Mouse (Mus musculus): ENCODE measurements around the gene Bace1. TPM values are rescaled to one million over a fixed set of nuclear protein-coding genes. Genes with fewer than 3 reads are reported as not detected.
A peak's percentile ranks its signal among the peaks of the same experiment; 100 is the strongest.

Bace1 gene
- total RNA-seq (2017), result 0.70 and 0.86 TPM in 2 replicates

DNA sequence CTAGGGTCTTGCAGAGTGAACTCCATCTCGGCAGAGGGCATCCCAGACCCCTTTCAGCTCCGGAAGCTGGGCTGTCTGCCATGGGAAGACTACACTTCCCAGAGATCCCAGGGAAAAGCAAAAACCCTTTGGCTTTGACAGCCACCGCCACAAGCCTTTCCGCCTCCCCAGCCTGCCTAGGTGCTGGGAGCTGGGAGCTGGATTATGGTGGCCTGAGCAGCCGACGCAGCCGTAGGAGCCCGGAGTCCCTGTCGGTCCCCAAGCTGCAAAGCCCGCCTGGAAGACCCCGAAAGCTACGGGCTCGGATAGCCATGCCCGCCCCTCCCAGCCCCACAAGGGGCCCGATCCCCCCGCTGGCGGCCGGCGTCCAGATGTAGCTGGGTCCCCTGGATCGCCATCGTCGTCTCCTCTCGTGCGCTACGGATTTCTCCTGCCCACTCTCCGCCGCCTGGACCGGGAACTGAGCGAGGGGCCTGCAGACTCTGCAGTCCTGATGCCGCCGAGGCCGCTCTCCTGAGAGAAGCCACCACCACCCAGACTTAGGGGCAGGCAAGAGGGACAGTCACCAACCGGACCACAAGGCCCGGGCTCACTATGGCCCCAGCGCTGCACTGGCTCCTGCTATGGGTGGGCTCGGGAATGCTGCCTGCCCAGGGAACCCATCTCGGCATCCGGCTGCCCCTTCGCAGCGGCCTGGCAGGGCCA is at the start of gene Bace1:
Bace1 (plus strand) TSS at position 147 of the 705 bp plus-strand sequence.
- no peak; the same call in 1 of the 2 replicates for ATAC-seq (ENCODE audit: extremely low read depth, insufficient number of reproducible peaks, low FRiP score, poor library complexity, severe bottlenecking)

DNA sequence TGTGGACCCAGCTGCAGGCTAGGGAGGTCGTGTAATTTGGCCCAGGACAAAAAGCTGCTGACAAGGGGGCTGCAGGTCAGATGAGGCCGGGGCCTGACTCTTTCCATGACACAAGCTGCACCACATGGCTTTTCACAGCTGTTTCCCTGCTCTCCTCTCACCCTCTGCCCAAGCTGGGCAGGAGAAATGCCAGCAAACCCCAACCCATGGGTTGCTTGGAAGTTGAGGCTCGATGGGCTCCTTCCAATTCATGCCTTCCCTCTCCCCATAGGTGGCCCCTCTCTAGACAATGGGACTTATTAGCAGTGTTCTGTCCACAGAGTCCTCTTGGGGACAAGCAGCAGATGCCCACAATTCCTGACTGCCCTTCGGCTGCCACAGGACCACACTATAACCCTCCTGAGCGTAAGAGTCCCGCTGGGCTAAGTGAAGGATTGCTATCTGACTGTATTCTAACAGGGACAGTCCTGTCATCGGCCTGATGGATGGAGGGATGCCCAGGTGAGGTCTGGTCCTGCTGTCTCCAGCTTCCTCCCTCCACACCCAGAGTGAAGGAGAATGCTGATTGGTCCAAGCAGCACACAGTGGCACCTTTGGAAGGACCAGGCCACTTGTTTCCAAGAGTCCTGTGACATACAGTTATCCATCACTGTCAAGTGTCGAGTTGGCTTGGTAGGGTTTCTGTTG is 46.8 kb upstream of the Bace1 start:
- ATAC-seq (ENCODE audit: extremely low read depth, insufficient number of reproducible peaks, low FRiP score, poor library complexity, severe bottlenecking), result no peak

DNA sequence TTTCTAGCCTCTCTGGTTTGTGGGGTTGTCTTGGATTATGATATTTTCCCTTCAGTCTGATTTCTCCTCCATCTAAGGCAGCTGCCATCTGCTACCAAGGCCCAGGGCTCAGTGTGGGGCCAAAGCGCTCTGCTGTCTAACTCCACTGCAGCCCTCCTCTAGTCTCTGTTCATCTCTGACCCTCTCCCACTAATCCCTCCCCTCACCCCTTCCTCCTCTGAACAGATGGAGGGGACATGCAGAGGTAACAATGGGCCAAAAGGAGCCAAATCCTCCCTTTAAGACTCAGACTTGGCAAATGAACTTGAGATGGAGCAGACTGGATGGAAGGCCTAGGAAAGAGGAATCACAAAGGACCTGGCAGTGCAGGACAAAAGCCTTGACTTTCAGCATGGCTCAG is 46.1 kb upstream of the Bace1 start:
- no peak for ATAC-seq (ENCODE audit: extremely low read depth, insufficient number of reproducible peaks, low FRiP score, poor library complexity, severe bottlenecking)

DNA sequence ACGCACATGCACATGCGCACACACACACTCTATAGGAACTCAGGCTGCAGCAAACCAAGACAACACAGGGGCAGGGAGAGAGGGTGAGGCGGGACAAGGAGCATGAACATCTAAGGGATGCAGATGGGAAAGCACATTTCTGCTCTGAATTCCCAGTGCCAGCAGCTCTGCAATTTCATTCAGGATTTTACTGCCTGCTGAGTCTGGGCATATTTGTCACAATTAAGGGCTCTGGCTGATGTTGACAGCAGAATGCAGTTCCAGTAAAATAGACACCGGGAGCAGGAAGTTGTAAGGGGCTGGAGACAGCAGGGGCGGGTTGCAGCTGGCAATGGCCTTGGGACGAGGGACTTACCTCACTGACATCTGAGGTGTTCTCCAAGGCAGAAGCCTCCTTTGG is 44.7 kb upstream of the Bace1 start:
- no peak for ATAC-seq (ENCODE audit: extremely low read depth, insufficient number of reproducible peaks, low FRiP score, poor library complexity, severe bottlenecking)

DNA sequence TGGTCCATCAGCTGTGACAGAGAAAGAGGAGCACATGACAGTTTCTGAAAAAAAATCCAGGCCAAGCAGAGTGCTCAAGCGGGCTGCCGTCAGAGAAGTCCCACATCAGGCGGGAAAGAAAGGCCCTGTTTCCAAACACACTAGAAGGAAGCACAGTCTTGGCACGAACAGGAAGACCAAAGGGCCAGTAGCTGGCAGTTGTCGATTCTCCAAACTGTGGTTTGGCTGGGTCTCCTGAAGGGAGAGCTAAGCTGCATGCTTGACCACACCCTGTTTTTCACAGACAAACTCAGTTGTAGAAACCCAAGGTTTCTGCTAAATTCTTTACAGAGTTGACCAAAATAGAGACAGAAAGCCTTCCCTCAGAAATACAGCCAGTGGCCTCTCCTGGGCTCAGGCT is 42.7 kb upstream of the Bace1 start:
- no peak for ATAC-seq (ENCODE audit: extremely low read depth, insufficient number of reproducible peaks, low FRiP score, poor library complexity, severe bottlenecking)

DNA sequence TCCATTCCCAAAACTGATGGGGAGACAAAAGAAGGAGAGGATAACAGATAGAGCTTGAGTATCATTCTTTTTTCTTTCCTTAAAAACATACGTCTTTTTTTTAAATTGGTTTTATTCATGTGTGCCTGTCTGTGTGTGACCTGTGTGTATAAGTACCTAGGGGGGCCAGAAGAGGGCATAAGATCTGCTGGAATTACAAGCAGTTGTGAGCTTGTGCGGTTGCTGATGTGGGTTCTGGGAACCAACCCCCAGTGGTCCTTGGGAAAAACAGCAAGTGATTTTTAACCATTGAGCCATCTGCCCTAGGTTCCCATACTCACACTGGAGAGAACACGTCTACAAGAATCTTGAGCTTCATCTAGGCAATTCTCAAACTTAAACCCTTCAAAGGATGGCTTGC is 41.1 kb upstream of the Bace1 start:
- ATAC-seq (ENCODE audit: extremely low read depth, insufficient number of reproducible peaks, low FRiP score, poor library complexity, severe bottlenecking), result no peak

DNA sequence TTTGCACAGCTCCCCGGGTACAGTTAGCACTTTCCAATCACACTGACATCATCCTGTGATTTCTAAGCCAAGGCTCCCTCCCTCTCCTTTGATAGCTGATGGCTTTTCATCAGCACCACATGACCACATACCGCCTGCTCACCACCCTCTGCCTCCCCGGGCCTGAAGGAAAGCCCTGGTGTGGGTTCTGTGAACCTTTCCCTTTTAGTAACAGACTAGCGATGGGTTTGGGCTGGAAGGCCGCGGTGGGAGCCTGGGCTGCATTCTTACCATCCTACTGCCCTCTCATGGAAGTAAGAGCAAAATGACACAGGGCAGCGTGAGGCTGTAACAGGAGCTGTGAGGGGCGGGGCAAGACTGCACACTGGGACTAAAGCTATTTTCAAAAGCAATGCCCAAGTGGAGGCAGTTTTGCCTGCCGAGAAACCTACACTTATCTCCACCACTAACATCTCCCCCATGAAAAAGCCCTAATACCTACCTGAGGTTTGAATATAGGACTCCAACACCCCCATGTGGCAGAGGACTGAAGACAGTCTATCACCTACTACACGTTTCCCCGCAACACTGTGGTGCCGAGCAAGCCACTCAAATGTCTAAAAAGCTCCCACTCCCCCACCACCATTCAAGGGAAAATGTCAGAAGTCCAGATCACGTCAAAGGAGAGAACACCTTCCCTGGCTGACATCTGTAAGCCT is 39.8 kb upstream of the Bace1 start:
- ATAC-seq (ENCODE audit: extremely low read depth, insufficient number of reproducible peaks, low FRiP score, poor library complexity, severe bottlenecking), result no peak

DNA sequence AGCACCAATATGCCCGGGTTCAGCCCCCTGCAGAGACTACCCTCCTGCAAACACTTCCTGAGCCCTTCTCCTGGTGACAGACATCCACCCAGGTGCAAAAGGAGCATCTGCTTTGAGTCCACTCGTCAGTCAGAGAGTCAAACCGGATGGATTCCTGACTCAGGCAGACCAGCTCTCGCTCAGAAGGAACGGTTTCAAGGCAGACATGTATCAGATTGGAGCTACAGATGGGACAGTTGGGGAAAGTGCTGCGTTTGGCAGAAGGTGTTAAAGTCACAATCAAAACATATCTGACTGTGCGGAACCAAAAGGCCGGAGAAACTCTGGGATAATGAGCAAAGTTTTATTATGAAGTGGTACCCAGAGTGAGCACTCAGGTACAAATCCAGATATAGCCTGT is 39.0 kb upstream of the Bace1 start:
- ATAC-seq (ENCODE audit: extremely low read depth, insufficient number of reproducible peaks, low FRiP score, poor library complexity, severe bottlenecking), result no peak

DNA sequence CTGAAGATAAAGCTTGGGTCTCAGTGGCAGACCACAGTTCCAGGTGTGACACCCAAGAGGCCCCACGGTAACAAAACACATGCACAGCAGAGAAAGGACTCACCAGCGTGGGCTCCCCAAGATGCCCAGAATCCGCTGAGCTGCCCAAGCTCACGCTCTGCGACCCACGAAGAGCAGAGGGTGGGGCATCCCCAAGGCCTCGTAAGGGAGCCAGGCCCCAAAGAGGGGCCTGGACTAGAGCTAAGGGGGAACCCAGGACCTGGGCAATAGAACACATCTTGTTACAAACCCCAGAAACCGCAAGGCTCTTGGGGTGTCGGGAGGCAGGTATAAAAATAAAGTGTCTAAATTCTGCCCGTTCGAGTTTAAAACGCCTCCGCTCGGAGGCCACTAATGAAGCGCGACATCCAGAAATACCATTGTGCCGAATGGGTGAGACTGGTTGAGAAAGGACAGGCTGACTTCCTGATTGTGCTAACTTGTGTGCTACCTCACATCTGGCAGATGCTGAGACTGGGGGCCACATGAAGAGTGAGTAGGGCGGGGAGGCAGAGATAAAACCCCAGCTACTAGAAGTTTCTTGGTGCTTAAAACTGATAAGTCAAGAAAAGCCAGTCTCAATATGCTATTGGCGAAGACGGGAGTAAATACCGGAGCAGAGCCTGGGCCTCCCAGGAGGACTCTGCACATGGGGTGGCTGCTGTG is 35.2 kb upstream of the Bace1 start:
- no peak for ATAC-seq (ENCODE audit: extremely low read depth, insufficient number of reproducible peaks, low FRiP score, poor library complexity, severe bottlenecking)

DNA sequence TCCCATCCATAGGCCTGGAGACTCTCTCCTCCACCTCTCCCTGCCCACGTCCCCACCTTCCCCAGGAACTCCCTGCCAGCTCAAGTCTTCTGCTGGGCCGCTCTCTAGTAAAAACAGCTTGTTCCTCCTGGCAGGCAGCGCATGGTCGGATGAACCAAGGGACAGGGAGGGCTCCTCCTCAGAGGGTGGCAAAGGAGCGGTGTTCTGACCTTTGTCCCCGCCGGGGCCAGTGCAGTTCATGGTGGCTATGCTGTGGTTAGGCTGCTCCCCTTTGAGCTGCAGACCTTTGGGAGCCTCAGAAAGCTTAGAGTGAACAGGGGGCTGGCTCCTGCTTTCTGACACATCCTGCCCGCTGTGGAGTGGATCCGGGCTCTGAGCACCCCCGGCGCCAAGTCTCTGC is 31.5 kb upstream of the Bace1 start:
- no peak for ATAC-seq (ENCODE audit: extremely low read depth, insufficient number of reproducible peaks, low FRiP score, poor library complexity, severe bottlenecking)

DNA sequence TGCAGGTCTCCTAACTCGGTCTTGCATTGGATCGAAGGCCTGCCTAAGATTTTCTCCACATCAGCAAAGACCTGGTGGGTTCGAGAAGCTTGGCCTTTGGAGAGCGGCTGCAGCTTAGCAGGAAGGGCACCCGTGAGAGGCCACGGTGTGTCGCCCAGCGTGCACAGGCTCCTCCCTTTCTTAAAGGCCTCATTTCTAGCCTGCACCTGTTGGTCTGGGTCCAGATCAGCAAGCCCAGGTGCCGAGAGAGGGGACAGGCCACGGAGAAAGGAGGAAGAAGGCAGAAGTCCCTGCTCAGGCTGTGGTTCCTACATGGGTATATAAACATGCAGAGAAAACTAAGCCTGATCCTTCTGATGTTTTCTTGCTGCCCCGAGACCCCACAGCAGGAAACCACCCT is 31.0 kb upstream of the Bace1 start:
- no peak for ATAC-seq (ENCODE audit: extremely low read depth, insufficient number of reproducible peaks, low FRiP score, poor library complexity, severe bottlenecking)

DNA sequence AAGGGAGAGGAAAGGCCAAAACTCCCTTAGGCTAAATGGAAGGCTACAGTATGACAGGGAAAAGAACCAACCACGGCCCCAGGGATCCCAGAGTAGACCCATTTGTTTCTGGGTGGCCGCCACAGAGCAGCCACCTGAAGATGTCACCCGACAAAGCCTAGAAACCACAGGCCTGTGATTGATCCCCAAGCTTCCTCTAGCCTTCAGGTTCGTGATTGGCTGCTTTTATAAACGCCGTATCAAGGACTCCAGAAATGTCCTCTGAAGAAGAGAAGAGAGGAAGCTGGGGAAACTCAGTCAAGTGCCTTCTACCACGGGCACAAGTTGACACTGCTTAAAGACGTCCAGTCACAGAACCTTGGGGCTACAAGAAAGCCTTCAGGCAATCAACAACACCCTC is 30.6 kb upstream of the Bace1 start:
- no peak for ATAC-seq (ENCODE audit: extremely low read depth, insufficient number of reproducible peaks, low FRiP score, poor library complexity, severe bottlenecking)

DNA sequence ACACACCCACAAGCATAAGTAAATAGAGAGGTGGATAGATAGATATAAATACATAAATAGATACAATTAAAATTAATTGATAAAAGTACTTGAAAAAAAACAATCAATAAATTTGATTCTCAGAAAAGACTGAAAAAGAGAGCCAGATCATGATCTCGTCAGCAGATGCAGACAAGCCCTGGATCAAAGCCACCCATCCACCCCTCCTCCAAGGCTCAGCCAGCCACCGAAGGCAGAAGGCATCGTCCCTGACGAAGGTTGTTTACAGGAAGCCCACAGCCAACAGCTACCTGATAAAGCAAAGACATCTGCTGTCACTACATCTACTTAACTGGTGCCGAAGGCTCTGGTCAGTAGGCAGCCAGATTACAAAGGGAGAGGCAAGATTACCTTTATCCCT is 26.4 kb upstream of the Bace1 start:
- ATAC-seq (ENCODE audit: extremely low read depth, insufficient number of reproducible peaks, low FRiP score, poor library complexity, severe bottlenecking), result no peak

DNA sequence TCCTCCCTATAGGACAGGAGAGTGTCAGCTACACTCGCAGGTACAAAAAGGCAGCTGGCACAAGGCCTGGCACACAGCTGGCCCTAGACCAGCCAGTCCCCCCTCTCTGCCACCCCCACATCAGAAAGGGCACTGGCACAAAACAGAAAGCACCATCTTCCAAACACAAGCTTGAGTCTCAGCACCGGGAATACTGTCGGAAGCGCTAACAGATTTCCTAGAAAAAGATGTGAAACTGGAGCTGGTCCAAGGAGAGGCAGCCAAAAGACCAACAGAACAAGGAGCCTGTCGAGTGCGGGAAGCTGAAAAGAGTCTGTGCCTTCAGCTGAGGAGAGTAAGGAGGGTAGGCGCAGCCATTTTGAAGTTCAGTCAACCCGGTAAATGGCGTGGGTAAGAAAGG is 23.3 kb upstream of the Bace1 start:
- ATAC-seq (ENCODE audit: extremely low read depth, insufficient number of reproducible peaks, low FRiP score, poor library complexity, severe bottlenecking), result no peak

DNA sequence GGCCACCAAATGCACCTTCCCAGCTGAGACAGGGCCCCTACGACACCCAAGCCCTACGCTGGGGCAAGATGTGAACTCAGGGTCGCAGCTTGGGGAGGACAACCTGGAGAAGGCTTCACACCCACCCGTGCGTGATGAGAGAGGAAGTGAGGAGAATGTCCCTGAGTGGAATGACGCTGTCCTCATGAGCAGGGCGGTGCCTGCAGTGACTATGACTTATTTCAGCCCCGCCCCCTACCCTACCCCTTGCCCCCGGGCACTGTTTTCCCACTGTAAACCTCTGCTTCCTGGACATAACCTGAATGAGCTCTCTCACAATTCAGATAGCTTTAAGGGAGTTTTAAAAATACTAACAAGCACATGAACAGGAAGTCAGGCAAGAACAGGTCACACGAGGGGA is 22.9 kb upstream of the Bace1 start:
- ATAC-seq (ENCODE audit: extremely low read depth, insufficient number of reproducible peaks, low FRiP score, poor library complexity, severe bottlenecking), result peak; percentile 30; the same call in 1 of the 2 replicates

DNA sequence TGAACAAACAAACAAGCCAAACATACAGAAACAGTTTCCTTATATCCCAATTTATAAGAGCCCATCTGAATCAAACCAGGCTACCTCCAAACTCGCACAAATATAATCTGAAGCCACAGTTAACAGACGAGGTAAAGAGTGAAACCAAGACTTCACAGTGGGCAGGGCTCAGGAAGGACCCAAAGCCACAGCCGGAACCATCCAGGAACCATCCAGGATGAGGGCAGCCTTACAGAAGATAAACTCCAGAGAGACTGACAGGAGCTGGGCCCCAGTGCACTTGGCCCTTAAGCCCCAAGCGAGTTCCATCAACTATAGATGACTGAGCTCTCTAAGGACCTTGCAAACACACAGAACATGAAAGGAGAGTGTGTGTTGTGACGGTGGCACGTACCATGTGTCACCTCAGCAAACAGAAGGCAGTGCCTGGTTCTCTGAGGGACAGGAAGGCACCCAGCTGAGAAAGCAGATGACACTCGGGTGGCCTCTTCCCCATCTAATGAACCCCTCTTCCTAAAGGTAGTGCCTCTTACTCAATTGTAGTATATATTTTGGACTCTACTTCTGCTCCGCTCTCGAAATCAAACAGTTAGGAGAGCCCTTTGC is 19.9 kb upstream of the Bace1 start:
- no peak for ATAC-seq (ENCODE audit: extremely low read depth, insufficient number of reproducible peaks, low FRiP score, poor library complexity, severe bottlenecking)

DNA sequence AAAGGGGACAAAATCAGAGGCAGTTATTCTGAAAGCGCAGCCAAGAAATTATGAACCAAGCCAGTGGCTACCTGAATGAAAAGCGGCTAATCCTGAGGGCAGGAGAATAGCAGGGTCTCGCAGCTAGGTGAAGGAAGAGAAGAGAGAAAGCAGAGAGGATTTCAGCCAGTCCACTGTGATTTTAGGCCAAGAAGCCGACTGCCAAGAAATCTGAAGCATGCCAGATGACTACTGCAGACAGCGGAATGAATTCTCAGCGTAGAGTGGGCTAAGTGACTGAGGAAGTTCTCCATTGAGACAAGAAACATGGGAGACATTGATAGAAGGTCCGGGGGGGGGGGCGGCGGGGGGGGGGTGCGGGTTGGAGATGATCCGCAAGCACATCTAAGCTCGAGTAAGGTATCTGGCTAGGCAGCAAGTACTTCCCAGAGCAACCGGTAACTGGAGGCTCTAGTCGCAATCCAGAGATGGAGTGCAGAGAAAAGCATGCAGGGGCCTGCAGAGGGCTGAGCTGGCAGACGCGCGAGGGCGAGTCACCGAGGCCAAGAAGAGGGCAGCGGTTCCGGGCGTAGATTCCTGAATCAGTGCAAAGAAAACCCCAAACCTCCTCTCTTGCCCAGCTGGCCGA is 10.6 kb upstream of the Bace1 start:
- no peak for ATAC-seq (ENCODE audit: extremely low read depth, insufficient number of reproducible peaks, low FRiP score, poor library complexity, severe bottlenecking)

DNA sequence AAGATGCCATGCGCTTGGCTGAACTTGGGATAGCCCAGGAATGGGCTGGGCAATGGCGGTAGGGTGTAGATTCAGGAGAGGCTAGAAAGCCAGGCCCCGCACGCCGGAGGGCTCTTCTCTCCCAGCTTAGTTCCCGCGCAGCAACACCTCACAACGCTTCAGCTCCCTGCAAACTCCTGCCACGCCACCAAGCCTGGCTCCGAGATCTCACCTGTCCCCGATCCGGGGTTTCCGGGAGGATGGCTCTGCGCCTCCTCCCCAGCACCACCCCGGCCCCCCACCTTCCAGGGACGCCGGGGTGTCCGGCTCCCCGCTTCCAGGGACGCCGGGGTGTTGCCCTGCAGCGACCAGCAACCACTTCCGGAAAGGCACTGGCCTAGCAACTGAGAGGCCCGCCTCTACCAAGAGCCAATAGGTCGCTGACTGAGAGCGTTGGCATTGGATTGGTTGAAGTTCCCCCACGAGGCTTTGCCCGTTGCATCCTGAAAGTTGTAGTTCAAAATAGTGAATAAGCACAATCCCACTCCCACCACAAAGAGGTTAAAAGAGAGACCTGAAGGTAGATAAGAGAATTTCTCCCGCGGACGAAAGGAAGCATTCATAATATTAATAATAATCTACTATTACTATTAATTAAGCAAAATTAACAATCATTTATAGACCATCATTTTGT is 10.0 kb upstream of the Bace1 start, which contains the start of gene Cep164:
Cep164 (minus strand) TSS at position 401 of the 673 bp plus-strand sequence.
- peak; percentile 96 for ATAC-seq (ENCODE audit: extremely low read depth, insufficient number of reproducible peaks, low FRiP score, poor library complexity, severe bottlenecking)

Measured in neutrophil, adult 5-6 weeks (primary cell).